Mouse (Mus musculus): ENCODE measurements around the gene Nmur1. TPM values are rescaled to one million over a fixed set of nuclear protein-coding genes. Genes with fewer than 3 reads are reported as not detected.

Gene Nmur1
- polyA plus RNA-seq, 1 experiment from 2014 or later: 0.12 TPM

- Histone ChIP-seq H3K4me2 (ENCODE audit: low read depth, severe bottlenecking) (no peak overlapping the region), H3K4me1 (ENCODE audit: control insufficient read depth, insufficient read depth, low read length) (peaks cover 14% of the 10 kb centered on the region), H3K9ac (ENCODE audit: low read length) (no peak overlapping the region), H3K4me3 (ENCODE audit: low read depth, low read length) (no peak overlapping the region), H3K9me3 (ENCODE audit: control insufficient read depth, low read length) (no peaks in the 10 kb centered on the region), H3K27ac (replicated peaks; ENCODE audit: low read depth, low read length) (no peak overlapping the region), H3K36me3 (ENCODE audit: control insufficient read depth, insufficient read depth, low read length) (no peaks in the 10 kb centered on the region), H3K27me3 (ENCODE audit: control insufficient read depth, insufficient read depth, low read length) (no peaks in the 10 kb centered on the region)
- ATAC-seq (ENCODE audit: insufficient number of reproducible peaks, low FRiP score, low TSS enrichment, low read depth): no peak
- 79% methylated on average over 6 of the region's 6 CpGs for WGBS
- no peak for DNase-seq (ENCODE audit: low spot score)
Observed at GRCm38 (mm10) chr1:86438014-86438319, 11.9 kb upstream of the Nmur1 start.

GRCm38 (mm10) chr1:86437219-86438013 lies 11.4 kb upstream of the Nmur1 start:
- Histone ChIP-seq H3K4me2 (ENCODE audit: low read depth, severe bottlenecking) (no peak overlapping the region), H3K4me1 (ENCODE audit: control insufficient read depth, insufficient read depth, low read length) (peaks cover 10% of the 10 kb centered on the region), H3K36me3 (ENCODE audit: control insufficient read depth, insufficient read depth, low read length) (no peaks in the 10 kb centered on the region), H3K4me3 (ENCODE audit: low read depth, low read length) (no peak overlapping the region), H3K27ac (replicated peaks; ENCODE audit: low read depth, low read length) (no peak overlapping the region), H3K27me3 (ENCODE audit: control insufficient read depth, insufficient read depth, low read length) (no peaks in the 10 kb centered on the region), H3K9ac (ENCODE audit: low read length) (no peak overlapping the region), H3K9me3 (ENCODE audit: control insufficient read depth, low read length) (no peaks in the 10 kb centered on the region)
- ATAC-seq (ENCODE audit: insufficient number of reproducible peaks, low FRiP score, low TSS enrichment, low read depth): no peak
- DNase-seq (ENCODE audit: low spot score): no peak
- 71% methylated on average over 9 of the region's 9 CpGs for WGBS

GRCm38 (mm10) chr1:86435302-86435821 lies 9.3 kb upstream of the Nmur1 start:
- Histone ChIP-seq H3K9me3 (ENCODE audit: control insufficient read depth, low read length) (no peaks in the 10 kb centered on the region), H3K4me3 (ENCODE audit: low read depth, low read length) (no peak overlapping the region), H3K27me3 (ENCODE audit: control insufficient read depth, insufficient read depth, low read length) (no peaks in the 10 kb centered on the region), H3K36me3 (ENCODE audit: control insufficient read depth, insufficient read depth, low read length) (no peaks in the 10 kb centered on the region), H3K9ac (ENCODE audit: low read length) (peak overlapping the region; percentile 1; the same call in 1 of the 2 replicates), H3K4me2 (ENCODE audit: low read depth, severe bottlenecking) (peak overlapping the region; percentile 84; the same call in 1 of the 2 replicates), H3K4me1 (ENCODE audit: control insufficient read depth, insufficient read depth, low read length) (peaks cover 10% of the 10 kb centered on the region), H3K27ac (replicated peaks; ENCODE audit: low read depth, low read length) (peak overlapping the region; percentile 94)
- 56% methylated on average over 13 of the region's 13 CpGs for WGBS
- DNase-seq (ENCODE audit: low spot score) (peak; percentile 40), ATAC-seq (ENCODE audit: insufficient number of reproducible peaks, low FRiP score, low TSS enrichment, low read depth) (no peak)

- Histone ChIP-seq H3K27me3 (ENCODE audit: control insufficient read depth, insufficient read depth, low read length) (no peaks in the 10 kb centered on the region), H3K4me2 (ENCODE audit: low read depth, severe bottlenecking) (peak overlapping the region; percentile 84), H3K9me3 (ENCODE audit: control insufficient read depth, low read length) (no peaks in the 10 kb centered on the region), H3K9ac (ENCODE audit: low read length) (peak overlapping the region; percentile 90), H3K36me3 (ENCODE audit: control insufficient read depth, insufficient read depth, low read length) (no peaks in the 10 kb centered on the region), H3K4me1 (ENCODE audit: control insufficient read depth, insufficient read depth, low read length) (peaks cover 10% of the 10 kb centered on the region), H3K27ac (replicated peaks; ENCODE audit: low read depth, low read length) (peak overlapping the region; percentile 94), H3K4me3 (ENCODE audit: low read depth, low read length) (peak overlapping the region; percentile 38)
- DNase-seq (ENCODE audit: low spot score) (peak; percentile 100), ATAC-seq (ENCODE audit: insufficient number of reproducible peaks, low FRiP score, low TSS enrichment, low read depth) (peak; percentile 91)
- 5% methylated on average over 41 of the region's 46 CpGs for WGBS
Observed at GRCm38 (mm10) chr1:86434439-86435201, 8.6 kb upstream of the Nmur1 start.

GRCm38 (mm10) chr1:86434001-86434400 lies 8.0 kb upstream of the Nmur1 start:
- H3K9me3 ChIP-seq (ENCODE audit: control insufficient read depth, low read length): no peaks in the 10 kb centered on the region
- H3K9ac ChIP-seq (ENCODE audit: low read length): peak overlapping the region; percentile 90
- no peaks in the 10 kb centered on the region for H3K36me3 ChIP-seq (ENCODE audit: control insufficient read depth, insufficient read depth, low read length)
- H3K4me2 ChIP-seq (ENCODE audit: low read depth, severe bottlenecking): peak overlapping the region; percentile 84
- ATAC-seq (ENCODE audit: insufficient number of reproducible peaks, low FRiP score, low TSS enrichment, low read depth) (peak; percentile 56), DNase-seq (ENCODE audit: low spot score) (no peak)
- peaks cover 10% of the 10 kb centered on the region for H3K4me1 ChIP-seq (ENCODE audit: control insufficient read depth, insufficient read depth, low read length)
- no peaks in the 10 kb centered on the region for H3K27me3 ChIP-seq (ENCODE audit: control insufficient read depth, insufficient read depth, low read length)
- WGBS: under 1% methylated on average over 11 of the region's 12 CpGs
- H3K27ac ChIP-seq (replicated peaks; ENCODE audit: low read depth, low read length): peak overlapping the region; percentile 94
- peak overlapping the region; percentile 38 for H3K4me3 ChIP-seq (ENCODE audit: low read depth, low read length)

GRCm38 (mm10) chr1:86433359-86433758 lies 7.3 kb upstream of the Nmur1 start:
- Histone ChIP-seq H3K9ac (ENCODE audit: low read length) (no peak overlapping the region), H3K9me3 (ENCODE audit: control insufficient read depth, low read length) (no peaks in the 10 kb centered on the region), H3K27me3 (ENCODE audit: control insufficient read depth, insufficient read depth, low read length) (no peaks in the 10 kb centered on the region), H3K36me3 (ENCODE audit: control insufficient read depth, insufficient read depth, low read length) (no peaks in the 10 kb centered on the region), H3K4me3 (ENCODE audit: low read depth, low read length) (no peak overlapping the region), H3K4me1 (ENCODE audit: control insufficient read depth, insufficient read depth, low read length) (peaks cover 10% of the 10 kb centered on the region), H3K27ac (replicated peaks; ENCODE audit: low read depth, low read length) (peak overlapping the region; percentile 94), H3K4me2 (ENCODE audit: low read depth, severe bottlenecking) (no peak overlapping the region)
- 83% methylated on average over 7 of the region's 7 CpGs for WGBS
- no peak for ATAC-seq (ENCODE audit: insufficient number of reproducible peaks, low FRiP score, low TSS enrichment, low read depth)
- no peak for DNase-seq (ENCODE audit: low spot score)

- ATAC-seq (ENCODE audit: insufficient number of reproducible peaks, low FRiP score, low TSS enrichment, low read depth) (no peak), DNase-seq (ENCODE audit: low spot score) (no peak)
- H3K4me3 ChIP-seq (ENCODE audit: low read depth, low read length): no peak overlapping the region
- H3K9me3 ChIP-seq (ENCODE audit: control insufficient read depth, low read length): no peaks in the 10 kb centered on the region
- H3K27ac ChIP-seq (replicated peaks; ENCODE audit: low read depth, low read length): no peak overlapping the region
- H3K4me2 ChIP-seq (ENCODE audit: low read depth, severe bottlenecking): no peak overlapping the region
- no peaks in the 10 kb centered on the region for H3K36me3 ChIP-seq (ENCODE audit: control insufficient read depth, insufficient read depth, low read length)
- no peak overlapping the region for H3K9ac ChIP-seq (ENCODE audit: low read length)
- peaks cover 10% of the 10 kb centered on the region for H3K4me1 ChIP-seq (ENCODE audit: control insufficient read depth, insufficient read depth, low read length)
- H3K27me3 ChIP-seq (ENCODE audit: control insufficient read depth, insufficient read depth, low read length): no peaks in the 10 kb centered on the region
- WGBS: 89% methylated on average over 4 of the region's 4 CpGs
Observed at GRCm38 (mm10) chr1:86432778-86433177, 6.8 kb upstream of the Nmur1 start.

GRCm38 (mm10) chr1:86430056-86430455 lies 4.0 kb upstream of the Nmur1 start:
- ATAC-seq (ENCODE audit: insufficient number of reproducible peaks, low FRiP score, low TSS enrichment, low read depth): no peak
- Histone ChIP-seq H3K9me3 (ENCODE audit: control insufficient read depth, low read length) (no peaks in the 10 kb centered on the region), H3K4me3 (ENCODE audit: low read depth, low read length) (no peak overlapping the region), H3K36me3 (ENCODE audit: control insufficient read depth, insufficient read depth, low read length) (no peaks in the 10 kb centered on the region), H3K9ac (ENCODE audit: low read length) (no peak overlapping the region), H3K27ac (replicated peaks; ENCODE audit: low read depth, low read length) (no peak overlapping the region), H3K4me2 (ENCODE audit: low read depth, severe bottlenecking) (no peak overlapping the region), H3K4me1 (ENCODE audit: control insufficient read depth, insufficient read depth, low read length) (peaks cover 5% of the 10 kb centered on the region), H3K27me3 (ENCODE audit: control insufficient read depth, insufficient read depth, low read length) (no peaks in the 10 kb centered on the region)
- WGBS: 48% methylated on average over 2 of the region's 2 CpGs
- peak; percentile 81 for DNase-seq (ENCODE audit: low spot score)

All from limb, embryonic 11.5 days (tissue).